11 mouse cellular contexts compared by ENCODE assay signal in the genomic region with DNA sequence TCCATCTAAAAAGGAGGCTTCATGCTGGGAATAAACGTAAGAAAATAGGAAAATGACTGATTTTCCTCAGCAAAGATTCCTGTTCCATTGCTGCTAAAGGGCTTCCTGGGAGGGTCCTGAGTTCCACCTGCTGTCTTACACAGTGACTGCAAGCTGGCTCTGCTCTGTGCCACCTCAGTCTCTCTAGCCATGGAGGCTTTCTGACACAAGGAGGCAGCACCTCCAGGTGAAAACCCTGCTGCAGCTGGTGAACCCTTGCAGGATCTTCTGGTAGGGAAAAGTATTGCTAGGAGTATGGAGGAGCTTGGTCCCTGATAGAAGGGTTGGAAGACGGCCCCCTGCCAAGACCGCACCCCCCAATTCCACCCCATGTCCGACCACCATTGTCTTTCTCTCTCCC. TPM values are rescaled to one million over a fixed set of nuclear protein-coding genes. Genes with fewer than 3 reads are reported as not detected.
DNase-seq lines count a peak whose midpoint lies in the region; ATAC-seq and TF ChIP-seq lines count a peak whose summit lies in the region.
"Had no signal": no experiment of that assay in that cellular context is flagged by ENCODE, and none has a peak within 500 bp of the region (broad histone marks: within the 10 kb centered on the region; RNA-seq: fewer than 3 reads in every experiment).

No protein-coding gene starts in this region.

- ATAC-seq in liver, embryonic 11.5 days (replicated peaks; ENCODE audit: low FRiP score): 0 out of 2 replicates have a peak, but pooled peaks have one; percentile 22
- 0 out of 2 replicates have a peak, but pooled peaks have one; percentile 59 for ATAC-seq in megakaryocyte-erythroid progenitor cell, adult 5-6 weeks (replicated peaks; ENCODE audit: low FRiP score, low TSS enrichment, poor library complexity, severe bottlenecking)
- ATAC-seq: activated CD4-positive, CD25-positive, alpha-beta regulatory T cell, adult 4 months had no signal

- no peaks in the 10 kb centered on the region for H3K27me3 ChIP-seq in liver, embryonic 11.5 days (replicated peaks; ENCODE audit: control insufficient read depth, insufficient read depth, low read length)
- no peaks in the 10 kb centered on the region for H3K27me3 ChIP-seq in ES-Bruce4 (ENCODE audit: control insufficient read depth, insufficient read depth, low read length, poor library complexity, severe bottlenecking)

- H3K9ac ChIP-seq in liver, embryonic 11.5 days (ENCODE audit: low read depth, low read length): no peak overlapping the region
- no peak overlapping the region for H3K9ac ChIP-seq in ES-Bruce4 (ENCODE audit: low read depth, poor library complexity, severe bottlenecking)

- TF ChIP-seq EP300 in ES-Bruce4 (IDR thresholded peaks at IDR 0.05; ENCODE audit: insufficient read depth, low read depth, low read length): no peak

- no peaks in the 10 kb centered on the region for H3K9me3 ChIP-seq in liver, embryonic 11.5 days (ENCODE audit: control insufficient read depth, low read length)
- no peaks in the 10 kb centered on the region for H3K9me3 ChIP-seq in ES-Bruce4 (replicated peaks; ENCODE audit: control insufficient read depth, insufficient read depth, low read length, poor library complexity, severe bottlenecking)

- H3K4me1 ChIP-seq in liver, embryonic 11.5 days (replicated peaks; ENCODE audit: control insufficient read depth, insufficient read depth, low read length): no peaks in the 10 kb centered on the region
- no peaks in the 10 kb centered on the region for H3K4me1 ChIP-seq in ES-Bruce4 (ENCODE audit: control insufficient read depth, insufficient read depth, low read length)
- no peaks in the 10 kb centered on the region for H3K4me1 ChIP-seq in bone marrow, adult 2 months (ENCODE audit: control insufficient read depth, insufficient read depth, low read length)

- DNase-seq in liver, embryonic 11.5 days (ENCODE audit: low spot score): no peak
- DNase-seq in liver: no peak
- no peak for DNase-seq in neural tube, embryonic 10.5 days (ENCODE audit: extremely low spot score, low spot score)
- DNase-seq in layer of hippocampus, postnatal 14 days (ENCODE audit: low spot score in 2 of 2): no peak

- H3K36me3 ChIP-seq in liver, embryonic 11.5 days (ENCODE audit: control insufficient read depth, insufficient read depth, low read length): no peaks in the 10 kb centered on the region
- H3K36me3 ChIP-seq in ES-Bruce4 (ENCODE audit: control insufficient read depth, insufficient read depth, low read length, poor library complexity, severe bottlenecking): no peaks in the 10 kb centered on the region

- 37% methylated on average over 4 of the region's 4 CpGs for WGBS in liver, embryonic 11.5 days
- 51% methylated on average over 4 of the region's 4 CpGs for WGBS in bone marrow, adult 2 months

- peak; percentile 60 for TF ChIP-seq CTCF in ES-Bruce4 (IDR thresholded peaks at IDR 0.05; ENCODE audit: low read depth, low read length)
- TF ChIP-seq CTCF in bone marrow, adult 2 months (IDR thresholded peaks at IDR 0.05; ENCODE audit: control insufficient read depth, insufficient read depth, low read length): peak; percentile 43; the same call in 1 of the 2 replicates

- TF ChIP-seq POLR2A in ES-Bruce4 (IDR thresholded peaks at IDR 0.05; ENCODE audit: insufficient read depth, low read length): no peak
- no peak for TF ChIP-seq POLR2A in bone marrow, adult 2 months (IDR thresholded peaks at IDR 0.05; ENCODE audit: borderline replicate concordance, control insufficient read depth, low read depth, low read length)

- no peak overlapping the region for H3K27ac ChIP-seq in liver, embryonic 11.5 days (ENCODE audit: low read depth, low read length)
- H3K27ac ChIP-seq in ES-Bruce4 (ENCODE audit: insufficient read depth, low read length): no peak overlapping the region
- H3K27ac ChIP-seq in bone marrow, adult 2 months (ENCODE audit: control insufficient read depth, insufficient read depth, low read depth, low read length, poor library complexity): no peak overlapping the region

- H3K4me3 ChIP-seq in liver, embryonic 11.5 days (ENCODE audit: low read depth, low read length): no peak overlapping the region
- H3K4me3 ChIP-seq in ES-Bruce4 (ENCODE audit: low read depth, low read length): no peak overlapping the region
- no peak overlapping the region for H3K4me3 ChIP-seq in bone marrow, adult 2 months (replicated peaks; ENCODE audit: control insufficient read depth, low read depth, low read length)

- no peak overlapping the region for H3K4me2 ChIP-seq in liver, embryonic 11.5 days

RNA-seq across cellular contexts. Expression of a gene that starts 13.7 kb away (rescaled TPM):
- polyA plus RNA-seq in liver, embryonic 11.5 days (2014; fragmentation: Nextera tagmentation; extraction: Ambion mirVana): not detected in 2 replicates
- polyA plus RNA-seq in ES-Bruce4 (2011; ENCODE audit: insufficient read depth, insufficient read length, low read depth, missing spikeins): not detected in 2 replicates
- polyA plus RNA-seq in bone marrow, adult 2 months (2011; ENCODE audit: insufficient read depth, insufficient read length, low replicate concordance, missing spikeins): not detected in 2 replicates
- not detected in 2 replicates for total RNA-seq in megakaryocyte-erythroid progenitor cell, adult 5-6 weeks (2014; fragmentation: Nextera tagmentation)
- total RNA-seq in megakaryocyte-erythroid progenitor cell, adult 5-6 weeks (2017): not detected in 2 replicates
- total RNA-seq in layer of hippocampus, postnatal 14 days (2021): not detected
- total RNA-seq: megakaryocyte, adult 5-6 weeks had no signal
- polyA plus RNA-seq: activated CD4-positive, CD25-positive, alpha-beta regulatory T cell, adult 4 months had no signal

RNA-seq across cellular contexts. Expression of a gene that starts 39.5 kb away (rescaled TPM):
- polyA plus RNA-seq in liver, embryonic 11.5 days (2014; fragmentation: Nextera tagmentation; extraction: Ambion mirVana): 0.12 and 0.25 TPM in 2 replicates
- polyA plus RNA-seq in ES-Bruce4 (2011; ENCODE audit: insufficient read depth, insufficient read length, low read depth, missing spikeins): not detected in 2 replicates
- 1.3 and 1.7 TPM in 2 replicates for polyA plus RNA-seq in bone marrow, adult 2 months (2011; ENCODE audit: insufficient read depth, insufficient read length, low replicate concordance, missing spikeins)
- not detected in 2 replicates for total RNA-seq in megakaryocyte-erythroid progenitor cell, adult 5-6 weeks (2014; fragmentation: Nextera tagmentation)
- total RNA-seq in megakaryocyte-erythroid progenitor cell, adult 5-6 weeks (2017): not detected in 2 replicates
- not detected for total RNA-seq in layer of hippocampus, postnatal 14 days (2021)
- total RNA-seq: heart, postnatal 25 days; megakaryocyte, adult 5-6 weeks had no signal
- polyA plus RNA-seq: embryonic facial prominence, embryonic 14.5 days had no signal

RNA-seq across cellular contexts. Expression of a gene that starts 55.2 kb away (rescaled TPM):
- polyA plus RNA-seq in liver, embryonic 11.5 days (2014; fragmentation: Nextera tagmentation; extraction: Ambion mirVana): 7.1 and 7.9 TPM in 2 replicates
- 3.3 and 3.5 TPM in 2 replicates for polyA plus RNA-seq in ES-Bruce4 (2011; ENCODE audit: insufficient read depth, insufficient read length, low read depth, missing spikeins)
- 1.9 and 2.6 TPM in 2 replicates for polyA plus RNA-seq in bone marrow, adult 2 months (2011; ENCODE audit: insufficient read depth, insufficient read length, low replicate concordance, missing spikeins)
- total RNA-seq in megakaryocyte-erythroid progenitor cell, adult 5-6 weeks (2014; fragmentation: Nextera tagmentation): 0.66 and 1.5 TPM in 2 replicates
- total RNA-seq in megakaryocyte-erythroid progenitor cell, adult 5-6 weeks (2017): 0.50 and 0.94 TPM in 2 replicates
- total RNA-seq in layer of hippocampus, postnatal 14 days (2021): 1 to 10 TPM; 1.2 to 1.6 TPM

RNA-seq across cellular contexts. Expression of a gene that starts 57.9 kb away (rescaled TPM):
- polyA plus RNA-seq in liver, embryonic 11.5 days (2014; fragmentation: Nextera tagmentation; extraction: Ambion mirVana): 4.9 and 6.1 TPM in 2 replicates
- 9.7 and 11.5 TPM in 2 replicates for polyA plus RNA-seq in ES-Bruce4 (2011; ENCODE audit: insufficient read depth, insufficient read length, low read depth, missing spikeins)
- polyA plus RNA-seq in bone marrow, adult 2 months (2011; ENCODE audit: insufficient read depth, insufficient read length, low replicate concordance, missing spikeins): 6.9 and 14.5 TPM in 2 replicates
- total RNA-seq in megakaryocyte-erythroid progenitor cell, adult 5-6 weeks (2014; fragmentation: Nextera tagmentation): 22.6 and 26.7 TPM in 2 replicates
- total RNA-seq in megakaryocyte-erythroid progenitor cell, adult 5-6 weeks (2017): 16.0 and 18.3 TPM in 2 replicates
- 10 to 100 TPM; 44.0 to 55.8 TPM for total RNA-seq in layer of hippocampus, postnatal 14 days (2021)
